12 mouse cellular contexts compared by ENCODE assay signal in genomic region chr10:111005611-111006488, GRCm38 (mm10). TPM values are rescaled to one million over a fixed set of nuclear protein-coding genes. Genes with fewer than 3 reads are reported as not detected.
DNase-seq lines count a peak whose midpoint lies in the region; ATAC-seq and TF ChIP-seq lines count a peak whose summit lies in the region.
"Had no signal": no experiment of that assay in that cellular context is flagged by ENCODE, and none has a peak within 500 bp of the region (broad histone marks: within the 10 kb centered on the region; RNA-seq: fewer than 3 reads in every experiment).

No protein-coding gene starts in this region.

- no peak for TF ChIP-seq CTCF in gastrocnemius, adult 2 months (IDR thresholded peaks at IDR 0.05)

- DNase-seq in gastrocnemius, adult 2 months, result no peak
- DNase-seq in gastrocnemius, postnatal 36 days, result no peak
- DNase-seq in midbrain, embryonic 11.5 days (ENCODE audit: low spot score, missing footprints), result no peak
- no peak for DNase-seq in right cerebral cortex, postnatal 4 days
- DNase-seq in urinary bladder, adult 2 months (ENCODE audit: low spot score), result no peak
- DNase-seq: adrenal gland, postnatal 10 days; gastrocnemius, postnatal 25 days; kidney, adult 11 months had no signal

- H3K27ac ChIP-seq in gastrocnemius, adult 2 months, result peak overlapping the region; percentile 32; the same call in 1 of the 2 replicates
- no peak overlapping the region for H3K27ac ChIP-seq in midbrain, embryonic 13.5 days
- H3K27ac ChIP-seq in midbrain, embryonic 11.5 days (ENCODE audit: low read depth, low read length), result no peak overlapping the region
- H3K27ac ChIP-seq: forebrain, embryonic 10.5 days had no signal

- no peaks in the 10 kb centered on the region for H3K36me3 ChIP-seq in midbrain, embryonic 13.5 days
- H3K36me3 ChIP-seq in midbrain, embryonic 11.5 days (ENCODE audit: control insufficient read depth, insufficient read depth, low read length), result no peaks in the 10 kb centered on the region

- no peak overlapping the region for H3K4me3 ChIP-seq in gastrocnemius, adult 2 months
- H3K4me3 ChIP-seq in midbrain, embryonic 13.5 days (replicated peaks), result no peak overlapping the region
- no peak overlapping the region for H3K4me3 ChIP-seq in midbrain, embryonic 11.5 days (ENCODE audit: low read depth, low read length)
- H3K4me3 ChIP-seq: forebrain, embryonic 10.5 days had no signal

- no peaks in the 10 kb centered on the region for H3K27me3 ChIP-seq in midbrain, embryonic 13.5 days
- no peaks in the 10 kb centered on the region for H3K27me3 ChIP-seq in midbrain, embryonic 11.5 days (ENCODE audit: control insufficient read depth, insufficient read depth, low read length)

- no peak for ATAC-seq in midbrain, embryonic 13.5 days
- no peak for ATAC-seq in midbrain, embryonic 11.5 days (ENCODE audit: low FRiP score)
- peak; percentile 33 for ATAC-seq in granulocyte monocyte progenitor cell, adult 5-6 weeks (replicated peaks; ENCODE audit: poor library complexity, severe bottlenecking)
- ATAC-seq in megakaryocyte-erythroid progenitor cell, adult 5-6 weeks (replicated peaks; ENCODE audit: low FRiP score, low TSS enrichment, poor library complexity, severe bottlenecking), result peak; percentile 82

- 0 out of 2 replicates have a peak overlapping the region, but pooled peaks have one; percentile 4 for H3K4me2 ChIP-seq in midbrain, embryonic 13.5 days (replicated peaks)
- no peak overlapping the region for H3K4me2 ChIP-seq in midbrain, embryonic 11.5 days

- H3K9ac ChIP-seq in midbrain, embryonic 13.5 days (replicated peaks), result no peak overlapping the region
- H3K9ac ChIP-seq in midbrain, embryonic 11.5 days (ENCODE audit: low read length), result no peak overlapping the region

- WGBS in midbrain, embryonic 13.5 days, result 78% methylated on average over 14 of the region's 14 CpGs
- WGBS in midbrain, embryonic 11.5 days, result 84% methylated on average over 14 of the region's 14 CpGs

- intact Hi-C loops in gastrocnemius, adult 2 months (cut with DNase I), result no loop called here
- intact Hi-C loops in gastrocnemius, postnatal 36 days (cut with DNase I), result no loop called here

- peaks cover 35% of the 10 kb centered on the region for H3K4me1 ChIP-seq in midbrain, embryonic 13.5 days (replicated peaks)
- peaks cover 5% of the 10 kb centered on the region; the same call in 1 of the 2 replicates for H3K4me1 ChIP-seq in midbrain, embryonic 11.5 days (ENCODE audit: control insufficient read depth, insufficient read depth, low read length)

- no peaks in the 10 kb centered on the region for H3K9me3 ChIP-seq in midbrain, embryonic 13.5 days
- no peaks in the 10 kb centered on the region for H3K9me3 ChIP-seq in midbrain, embryonic 11.5 days (ENCODE audit: control insufficient read depth, low read length)
- H3K9me3 ChIP-seq: forebrain, embryonic 10.5 days had no signal

RNA-seq across cellular contexts. Expression of gene Zdhhc17, which starts 4.1 kb away (rescaled TPM):
- total RNA-seq in gastrocnemius, adult 2 months (2021), result 10 to 100 TPM; 21.3 to 24.0 TPM
- 10 to 100 TPM; 19.0 to 19.2 TPM for total RNA-seq in gastrocnemius, postnatal 36 days (2021)
- polyA plus RNA-seq in midbrain, embryonic 13.5 days (2015; fragmentation: Nextera tagmentation; extraction: Ambion mirVana), result 56.4 and 58.7 TPM in 2 replicates
- polyA plus RNA-seq in midbrain, embryonic 11.5 days (2014; fragmentation: Nextera tagmentation; extraction: Ambion mirVana), result 29.5 and 30.3 TPM in 2 replicates
- total RNA-seq in granulocyte monocyte progenitor cell, adult 5-6 weeks (2014; fragmentation: Nextera tagmentation), result 24.2 and 26.7 TPM in 2 replicates
- 15.3 and 22.0 TPM in 2 replicates for total RNA-seq in granulocyte monocyte progenitor cell, adult 5-6 weeks (2017)
- total RNA-seq in megakaryocyte-erythroid progenitor cell, adult 5-6 weeks (2014; fragmentation: Nextera tagmentation), result 34.3 and 50.3 TPM in 2 replicates
- 37.7 and 40.9 TPM in 2 replicates for total RNA-seq in megakaryocyte-erythroid progenitor cell, adult 5-6 weeks (2017)
- 21.7 and 24.9 TPM in 2 replicates for polyA plus RNA-seq in urinary bladder, adult 2 months (2012; rRNA removed)

Comparison
In these comparisons a context has a peak if more than half of its experiments do, and no peak if none do; other contexts are left out.
1. ATAC-seq: peak in granulocyte monocyte progenitor cell, adult 5-6 weeks (single experiment) and megakaryocyte-erythroid progenitor cell, adult 5-6 weeks (single experiment); none in midbrain, embryonic 13.5 days (single experiment) and midbrain, embryonic 11.5 days (single experiment).